Mouse (Mus musculus) kidney, postnatal 0 days (tissue): ENCODE data around the gene Spg20. TPM values are rescaled to one million over a fixed set of nuclear protein-coding genes. Genes with fewer than 3 reads are reported as not detected.
A peak's percentile ranks its signal among the peaks of the same experiment; 100 is the strongest.

Experiments
- ATAC-seq: fragments of 200-750 bp; cut with Nextera tagmentation; replicated peaks from 2 replicates; pipeline ENCODE4 v1.8.0; 2017; ENCODE audit warnings: low read depth, moderate number of reproducible peaks, moderate TSS enrichment, moderate library complexity; ENCODE audit not compliant: low FRiP score
- DNase-seq: peaks from one replicate; pipeline ENCODE4 v3.0.0-alpha.2; 2016; ENCODE audit warnings: low spot score
- H3K27ac ChIP-seq: fragments of 300-500 bp; sonication (generic); 2 replicates; pipeline ENCODE4 v1.5.1; 2014; ENCODE audit warnings: mild to moderate bottlenecking
- H3K27me3 ChIP-seq: fragments of 300-500 bp; sonication (generic); 2 replicates; pipeline ENCODE4 v1.6.1; 2014; ENCODE audit warnings: low read length, mixed read lengths; ENCODE audit not compliant: insufficient read depth
- H3K36me3 ChIP-seq: fragments of 300-500 bp; sonication (generic); 2 replicates; pipeline ENCODE4 v1.6.1; 2014; ENCODE audit warnings: low read length, mixed read lengths; ENCODE audit not compliant: insufficient read depth
- H3K4me1 ChIP-seq: fragments of 300-500 bp; sonication (generic); replicated peaks from 2 replicates; pipeline ENCODE4 v1.6.1; 2014; ENCODE audit warnings: antibody characterized with exemption, low read length, mixed read lengths; ENCODE audit not compliant: insufficient read depth
- H3K4me2 ChIP-seq: fragments of 300-500 bp; sonication (generic); 2 replicates; pipeline ENCODE4 v1.6.1; 2014; ENCODE audit warnings: mild to moderate bottlenecking, low read length, moderate library complexity, mixed read lengths
- H3K4me3 ChIP-seq: fragments of 300-500 bp; sonication (generic); replicated peaks from 2 replicates; pipeline ENCODE4 v1.5.1; 2014; ENCODE audit warnings: low read depth, low read length
- H3K9ac ChIP-seq: fragments of 300-500 bp; sonication (generic); 2 replicates; pipeline ENCODE4 v1.6.1; 2014; ENCODE audit warnings: low read depth, low read length
- H3K9me3 ChIP-seq: fragments of 300-500 bp; sonication (generic); replicated peaks from 2 replicates; pipeline ENCODE4 v1.6.1; 2016; ENCODE audit warnings: low read length, inconsistent platforms, mixed read lengths
- CTCF ChIP-seq: IDR thresholded peaks from 2 replicates; pipeline ENCODE4 v1.5.1; 2016; ENCODE audit warnings: antibody characterized with exemption, low read depth, mild to moderate bottlenecking, moderate library complexity
- WGBS: fragments of 180-500 bp; shearing (Covaris S2); extraction: QIAGEN DNeasy Blood & Tissue Kit; methylation state at CpG from one replicate; pipeline ENCODE4 v1.1.7; 2014; 5-methylcytosine and 5-hydroxymethylcytosine counted together
- polyA plus RNA-seq: library from polyadenylated mRNA; unstranded; fragments of >200 nt; fragmentation: Nextera tagmentation; extraction: Ambion mirVana; gene quantifications from 2 replicates; pipeline ENCODE4 v1.2.1, GENCODE M21; 2015

The Spg20 gene
- polyA plus RNA-seq, 1 experiment from 2014 or later, result 29.5 TPM

DNA sequence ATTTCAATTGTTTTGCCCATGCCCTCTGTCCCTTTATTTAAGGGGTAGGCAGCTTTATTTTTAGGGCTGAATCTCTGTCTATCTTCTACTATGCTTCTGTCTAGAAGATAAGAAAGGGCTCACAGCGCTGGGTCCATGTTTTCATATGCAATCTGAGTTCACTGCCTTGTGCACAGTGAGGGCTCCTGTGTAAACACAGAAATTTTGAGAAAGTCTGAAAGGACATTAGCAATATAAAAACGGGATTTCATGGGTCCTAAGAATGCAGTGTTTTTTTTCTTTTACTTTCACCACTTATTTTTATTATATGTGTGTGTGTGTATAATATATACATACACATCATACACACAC is 15.3 kb upstream of the Spg20 start:
- peak overlapping the region; percentile 64 for H3K27ac ChIP-seq
- DNase-seq, result no peak

DNA sequence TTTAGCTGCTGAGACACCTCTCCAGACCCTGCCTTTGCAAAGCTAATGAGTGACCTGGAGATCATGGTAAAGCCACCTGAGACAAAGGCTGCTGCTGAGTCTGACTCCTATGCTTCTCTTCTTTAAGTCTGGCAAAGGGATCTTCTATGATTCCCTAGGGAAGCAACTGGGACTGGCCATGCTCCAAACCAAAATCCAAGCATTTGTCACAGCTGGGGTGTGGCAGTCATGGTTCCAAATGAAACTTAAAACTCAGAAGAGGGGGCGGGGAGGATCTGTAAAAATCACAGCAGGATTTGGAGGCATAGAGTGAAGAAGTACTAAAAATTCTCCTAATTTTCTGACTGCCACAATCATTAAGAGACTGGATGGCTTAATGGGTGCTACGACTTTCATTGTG is 14.7 kb upstream of the Spg20 start:
- H3K4me1 ChIP-seq, result no peaks in the 10 kb centered on the region
- no peaks in the 10 kb centered on the region for H3K36me3 ChIP-seq
- ATAC-seq (no peak), DNase-seq (no peak)
- H3K4me2 ChIP-seq, result no peak overlapping the region
- H3K9me3 ChIP-seq, result no peaks in the 10 kb centered on the region
- TF ChIP-seq CTCF, result no peak
- H3K9ac ChIP-seq, result no peak overlapping the region
- WGBS, result 89% methylated on average over 2 of the region's 2 CpGs
- H3K4me3 ChIP-seq, result no peak overlapping the region
- no peaks in the 10 kb centered on the region for H3K27me3 ChIP-seq
- H3K27ac ChIP-seq, result no peak overlapping the region

More for the DNA sequence above, 15.3 kb upstream of the Spg20 start:
- no peaks in the 10 kb centered on the region for H3K9me3 ChIP-seq
- no peak for ATAC-seq
- no peaks in the 10 kb centered on the region for H3K4me1 ChIP-seq
- TF ChIP-seq CTCF, result no peak
- no peaks in the 10 kb centered on the region for H3K27me3 ChIP-seq
- H3K9ac ChIP-seq, result no peak overlapping the region
- no peak overlapping the region for H3K4me3 ChIP-seq
- H3K4me2 ChIP-seq, result no peak overlapping the region
- whole genome bisulfite sequencing, result 78% methylated on average over 2 of the region's 2 CpGs
- no peaks in the 10 kb centered on the region for H3K36me3 ChIP-seq

DNA sequence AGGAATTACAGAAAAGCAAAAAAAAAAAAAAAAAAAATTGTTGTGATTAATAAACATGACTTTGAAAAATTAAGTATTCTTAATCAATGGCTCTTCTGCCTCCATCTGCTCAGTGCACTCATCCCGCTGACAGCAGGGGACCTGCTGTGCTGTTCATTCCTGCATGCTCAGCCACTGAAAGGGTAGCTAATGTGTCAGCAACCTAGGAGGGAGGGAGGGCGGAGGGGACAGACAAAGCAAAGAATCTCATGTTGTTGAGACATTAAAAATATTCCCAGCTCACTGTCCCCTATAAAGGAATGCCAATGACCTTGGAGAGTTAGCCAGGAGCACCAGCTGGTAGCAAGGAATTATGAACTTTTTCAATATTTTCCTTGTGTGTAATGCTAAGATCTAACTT is 13.9 kb upstream of the Spg20 start:
- Histone ChIP-seq H3K9me3 (no peaks in the 10 kb centered on the region), H3K4me1 (no peaks in the 10 kb centered on the region), H3K27me3 (no peaks in the 10 kb centered on the region), H3K36me3 (no peaks in the 10 kb centered on the region), H3K9ac (no peak overlapping the region), H3K27ac (no peak overlapping the region), H3K4me2 (no peak overlapping the region), H3K4me3 (no peak overlapping the region)
- TF ChIP-seq CTCF, result no peak
- ATAC-seq (no peak), DNase-seq (no peak)
- 86% methylated on average over 2 of the region's 2 CpGs for whole genome bisulfite sequencing

DNA sequence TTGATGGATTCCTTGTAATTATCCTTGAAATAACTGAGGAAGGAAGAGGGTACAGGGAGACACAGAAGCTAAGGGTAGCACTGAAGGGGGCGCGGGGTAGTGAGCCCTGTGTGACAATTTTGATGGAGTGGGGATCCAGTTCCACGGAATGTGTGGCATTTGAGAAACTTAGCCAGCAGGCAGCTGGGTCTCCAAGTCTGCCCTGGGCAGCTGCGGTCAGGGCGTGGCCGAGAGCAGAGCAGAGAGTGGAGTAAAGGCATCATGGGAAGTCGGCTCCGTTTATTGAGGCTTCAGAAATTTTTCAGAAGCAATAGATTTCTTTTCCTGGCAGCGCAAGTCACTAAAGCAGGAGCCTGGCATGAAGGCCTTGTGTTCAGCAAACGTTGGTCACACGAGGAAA is 12.9 kb upstream of the Spg20 start:
- Histone ChIP-seq H3K4me1 (no peaks in the 10 kb centered on the region), H3K27ac (no peak overlapping the region), H3K4me3 (no peak overlapping the region), H3K4me2 (no peak overlapping the region), H3K9ac (no peak overlapping the region), H3K9me3 (no peaks in the 10 kb centered on the region), H3K36me3 (no peaks in the 10 kb centered on the region), H3K27me3 (no peaks in the 10 kb centered on the region)
- 69% methylated on average over 11 of the region's 11 CpGs for WGBS
- no peak for ATAC-seq
- no peak for TF ChIP-seq CTCF
- no peak for DNase-seq

DNA sequence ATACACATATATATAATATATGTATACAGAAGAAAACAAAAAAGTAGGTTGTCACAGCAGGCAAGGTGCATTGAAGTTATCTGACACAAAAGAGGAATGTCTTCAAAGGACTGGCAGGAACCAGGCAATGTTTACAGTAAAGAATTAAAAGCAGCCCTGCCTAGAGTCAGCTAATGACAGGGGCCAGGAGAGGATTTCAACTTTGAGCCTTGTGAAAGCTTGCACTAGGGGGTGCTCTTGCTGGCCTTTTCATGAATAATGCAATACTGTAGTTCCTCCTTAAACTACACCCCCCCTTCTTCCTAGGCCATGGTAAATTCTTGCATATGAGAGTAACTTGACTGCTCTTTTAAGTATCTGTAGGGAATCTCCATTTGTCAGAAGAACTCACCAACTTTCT is 10.8 kb upstream of the Spg20 start:
- H3K27me3 ChIP-seq, result no peaks in the 10 kb centered on the region
- ATAC-seq (no peak), DNase-seq (no peak)
- H3K4me3 ChIP-seq, result no peak overlapping the region
- TF ChIP-seq CTCF, result peak; percentile 11; the same call in 1 of the 2 replicates
- no peaks in the 10 kb centered on the region for H3K36me3 ChIP-seq
- no peaks in the 10 kb centered on the region for H3K4me1 ChIP-seq
- H3K9me3 ChIP-seq, result no peaks in the 10 kb centered on the region
- no peak overlapping the region for H3K9ac ChIP-seq
- no peak overlapping the region for H3K4me2 ChIP-seq
- no peak overlapping the region for H3K27ac ChIP-seq

DNA sequence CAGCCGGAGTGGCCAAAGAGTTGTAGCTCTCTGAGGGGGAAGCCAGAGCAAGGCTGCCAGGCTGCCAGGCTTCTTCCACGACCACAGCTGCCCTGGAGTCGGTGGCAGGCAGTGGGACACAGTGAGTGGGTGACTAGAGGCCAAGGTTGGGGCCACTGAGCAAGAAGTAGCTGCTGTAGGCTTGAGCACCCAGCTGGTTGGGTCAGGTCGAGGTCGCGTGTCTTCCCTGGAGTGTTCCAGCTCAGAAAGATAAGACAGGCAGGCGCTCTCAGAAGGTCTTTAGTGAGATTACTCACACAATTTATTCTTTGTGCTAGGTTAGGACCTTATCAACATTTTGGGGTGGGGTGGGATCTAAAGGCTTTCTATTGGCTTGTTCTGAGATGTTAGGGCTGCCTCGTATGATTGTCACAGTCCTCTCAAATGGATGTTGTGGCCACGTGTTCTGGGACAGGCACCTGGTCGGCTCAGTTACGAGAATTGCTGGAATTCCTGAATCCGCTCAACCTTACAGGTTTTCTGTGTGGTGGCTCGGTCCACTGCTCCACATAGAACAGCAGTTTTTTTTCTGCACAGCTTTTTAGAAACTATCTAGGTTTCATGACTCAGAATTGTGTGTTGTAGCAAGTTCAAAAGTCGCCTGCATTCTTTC is 6.4 kb upstream of the Spg20 start:
- DNase-seq (peak; percentile 39), ATAC-seq (peak; percentile 69)
- H3K36me3 ChIP-seq, result no peaks in the 10 kb centered on the region
- no peaks in the 10 kb centered on the region for H3K9me3 ChIP-seq
- 58% methylated on average over 14 of the region's 14 CpGs for WGBS
- no peak overlapping the region for H3K27ac ChIP-seq
- no peak for TF ChIP-seq CTCF
- no peaks in the 10 kb centered on the region for H3K27me3 ChIP-seq
- no peaks in the 10 kb centered on the region for H3K4me1 ChIP-seq
- no peak overlapping the region for H3K4me2 ChIP-seq
- H3K4me3 ChIP-seq, result no peak overlapping the region
- no peak overlapping the region for H3K9ac ChIP-seq

DNA sequence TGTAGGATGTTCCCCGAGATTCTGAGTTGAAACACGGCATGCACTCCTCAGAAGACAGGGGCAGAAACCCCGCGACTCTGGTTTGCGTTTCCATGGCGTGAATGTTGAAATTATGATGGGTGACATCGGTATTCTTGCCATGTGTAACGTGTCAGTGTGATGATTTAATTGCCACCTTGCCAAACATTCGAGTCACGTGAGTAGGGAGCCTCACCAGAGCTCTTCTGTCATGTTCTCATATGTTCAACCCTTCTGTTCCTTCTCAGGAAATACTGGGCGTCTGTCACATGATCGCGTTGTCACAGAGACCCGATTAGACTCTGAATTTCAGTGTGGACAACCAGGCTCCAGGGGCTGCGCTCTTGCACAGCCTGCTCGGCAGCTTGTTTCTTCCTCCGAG is 5.9 kb upstream of the Spg20 start:
- no peaks in the 10 kb centered on the region for H3K36me3 ChIP-seq
- H3K27me3 ChIP-seq, result no peaks in the 10 kb centered on the region
- no peak overlapping the region for H3K9ac ChIP-seq
- no peaks in the 10 kb centered on the region for H3K4me1 ChIP-seq
- H3K4me2 ChIP-seq, result no peak overlapping the region
- H3K9me3 ChIP-seq, result no peaks in the 10 kb centered on the region
- H3K27ac ChIP-seq, result no peak overlapping the region
- DNase-seq (no peak), ATAC-seq (no peak)
- WGBS, result 87% methylated on average over 17 of the region's 17 CpGs
- H3K4me3 ChIP-seq, result no peak overlapping the region
- no peak for TF ChIP-seq CTCF
